Comparison of ENCODE assay signal across 8 mouse cellular contexts in the genomic region with DNA sequence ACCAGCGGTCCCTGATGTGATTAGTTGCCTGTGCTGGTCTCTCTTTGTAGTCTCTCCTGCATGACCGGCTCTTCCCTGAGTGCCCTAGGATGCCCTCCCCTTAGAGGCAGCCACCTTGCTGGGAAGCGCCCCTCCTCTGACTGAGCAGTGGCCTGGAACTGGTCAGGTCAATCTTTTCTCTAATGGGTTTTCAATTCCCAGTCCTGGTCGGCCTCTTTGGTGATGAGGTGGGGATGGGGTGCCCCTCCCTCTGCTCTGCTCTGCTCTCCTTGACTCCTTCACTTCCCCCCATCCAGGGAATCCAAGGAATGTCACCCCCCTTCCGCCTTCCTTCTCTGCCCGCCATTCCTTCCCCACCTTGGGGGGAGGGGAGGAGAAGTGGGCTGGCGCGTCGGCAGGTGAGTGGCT. TPM values are rescaled to one million over a fixed set of nuclear protein-coding genes. Genes with fewer than 3 reads are reported as not detected.
DNase-seq lines count a peak whose midpoint lies in the region; ATAC-seq lines count a peak whose summit lies in the region.

Gene Bcam (minus strand): TSS at position 33 of the 408 bp plus-strand sequence.

- WGBS in forebrain, embryonic 10.5 days, result under 1% methylated on average over 9 of the region's 9 CpGs
- WGBS in limb, embryonic 10.5 days, result 2% methylated on average over 9 of the region's 9 CpGs
- WGBS in midbrain, embryonic 16.5 days, result 2% methylated on average over 9 of the region's 9 CpGs

- peaks cover 46% of the 10 kb centered on the region for H3K27me3 ChIP-seq in forebrain, embryonic 10.5 days (ENCODE audit: poor library complexity, severe bottlenecking)
- H3K27me3 ChIP-seq in limb, embryonic 10.5 days (ENCODE audit: low read depth, poor library complexity, severe bottlenecking), result peaks cover 40% of the 10 kb centered on the region
- H3K27me3 ChIP-seq in midbrain, embryonic 16.5 days (ENCODE audit: control insufficient read depth, insufficient read depth, low read depth, low read length), result peaks cover 24% of the 10 kb centered on the region

- H3K9ac ChIP-seq in midbrain, embryonic 16.5 days (ENCODE audit: low read depth, low read length), result peak within 1 kb of the TSS; percentile 61

- peak; percentile 56; the same call in 1 of the 2 replicates for ATAC-seq in midbrain, embryonic 16.5 days

- peak within 1 kb of the TSS; percentile 74 for H3K4me2 ChIP-seq in midbrain, embryonic 16.5 days (ENCODE audit: low read length)

- H3K4me3 ChIP-seq in forebrain, embryonic 10.5 days, result peak within 1 kb of the TSS; percentile 53
- peak within 1 kb of the TSS; percentile 60 for H3K4me3 ChIP-seq in limb, embryonic 10.5 days
- H3K4me3 ChIP-seq in midbrain, embryonic 16.5 days (ENCODE audit: low read depth, low read length), result peak within 1 kb of the TSS; percentile 41

- H3K27ac ChIP-seq in forebrain, embryonic 10.5 days, result peak within 1 kb of the TSS; percentile 81
- H3K27ac ChIP-seq in limb, embryonic 10.5 days, result peak within 1 kb of the TSS; percentile 81
- H3K27ac ChIP-seq in midbrain, embryonic 16.5 days (ENCODE audit: low read length), result no peak within 1 kb of the TSS

- H3K9me3 ChIP-seq in forebrain, embryonic 10.5 days, result no peaks in the 10 kb centered on the region
- no peaks in the 10 kb centered on the region for H3K9me3 ChIP-seq in limb, embryonic 10.5 days (replicated peaks)
- no peaks in the 10 kb centered on the region for H3K9me3 ChIP-seq in midbrain, embryonic 16.5 days (replicated peaks; ENCODE audit: control insufficient read depth, low read length, poor library complexity, severe bottlenecking)

- H3K36me3 ChIP-seq in forebrain, embryonic 10.5 days (replicated peaks), result no peaks in the 10 kb centered on the region
- no peaks in the 10 kb centered on the region for H3K36me3 ChIP-seq in limb, embryonic 10.5 days
- no peaks in the 10 kb centered on the region for H3K36me3 ChIP-seq in midbrain, embryonic 16.5 days (ENCODE audit: control insufficient read depth, insufficient read depth, low read length)

- no peak for DNase-seq in layer of hippocampus, adult 8-10 months (ENCODE audit: low spot score in 2 of 2)
- DNase-seq in layer of hippocampus, postnatal 36 days, result no peak
- DNase-seq in forebrain, embryonic 10.5 days (ENCODE audit: extremely low spot score, low spot score), result peak; percentile 37
- no peak for DNase-seq in heart, postnatal 25 days (ENCODE audit: low spot score)
- DNase-seq in limb, embryonic 10.5 days (ENCODE audit: low spot score), result peak; percentile 61
- no peak for DNase-seq in spleen, postnatal 10 days (ENCODE audit: low spot score in 2 of 2)
- DNase-seq in thymus, postnatal 10 days (ENCODE audit: low spot score in 2 of 2), result no peak

- intact Hi-C loops in heart, postnatal 25 days (cut with DNase I), result loop anchor here (2.0 kb wide), 1 partner anchor 16 kb away; no protein-coding TSS in a partner anchor

- H3K4me1 ChIP-seq in forebrain, embryonic 10.5 days, result peaks cover 38% of the 10 kb centered on the region
- peaks cover 33% of the 10 kb centered on the region for H3K4me1 ChIP-seq in limb, embryonic 10.5 days
- H3K4me1 ChIP-seq in midbrain, embryonic 16.5 days (ENCODE audit: control insufficient read depth, insufficient read depth, low read length), result peaks cover 11% of the 10 kb centered on the region

RNA-seq across cellular contexts. Expression of gene Bcam, which starts in this region (rescaled TPM):
- 10 to 100 TPM; 11.0 to 15.2 (median 13.2) TPM for total RNA-seq in layer of hippocampus, adult 8-10 months (2022)
- 1 to 10 TPM; 9.5 to 9.8 TPM for total RNA-seq in layer of hippocampus, postnatal 36 days (2021)
- polyA plus RNA-seq in forebrain, embryonic 10.5 days (2016; fragmentation: Nextera tagmentation; extraction: Ambion mirVana), result 33.1 and 37.3 TPM in 2 replicates
- 100 to 1,000 TPM; 220 to 229 TPM for total RNA-seq in heart, postnatal 25 days (2021)
- 53.8 and 58.6 TPM in 2 replicates for polyA plus RNA-seq in limb, embryonic 10.5 days (2016; fragmentation: Nextera tagmentation; extraction: Ambion mirVana)
- 10.5 and 14.0 TPM in 2 replicates for polyA plus RNA-seq in midbrain, embryonic 16.5 days (2015; fragmentation: Nextera tagmentation; extraction: Ambion mirVana)

Comparison
In these comparisons a context has a peak if more than half of its experiments do, and no peak if none do; other contexts are left out.
1. RNA of gene Bcam (total RNA-seq): 220 to 229 TPM in heart, postnatal 25 days; 11.0 to 15.2 TPM in layer of hippocampus, adult 8-10 months and 9.5 to 9.8 TPM in layer of hippocampus, postnatal 36 days; every median in the first group is over 10 times any median in the second.
2. DNase-seq: peak in forebrain, embryonic 10.5 days (single experiment) and limb, embryonic 10.5 days (single experiment); none in layer of hippocampus, adult 8-10 months (0 of 2), layer of hippocampus, postnatal 36 days (0 of 2), heart, postnatal 25 days (single experiment), spleen, postnatal 10 days (0 of 2) and thymus, postnatal 10 days (0 of 2).
3. Peak in every context shown above with its lines, with median percentiles within 50 percentile points of each other: H3K4me3 ChIP-seq.